Mouse (Mus musculus) cerebellum, adult 11-12 months (tissue): ENCODE measurements around the gene Nmnat2.
A peak's percentile ranks its signal among the peaks of the same experiment; 100 is the strongest.

Experiments used
- DNase-seq: peaks from one replicate; pipeline ENCODE4 v3.0.0; 2022

The Nmnat2 gene

DNA sequence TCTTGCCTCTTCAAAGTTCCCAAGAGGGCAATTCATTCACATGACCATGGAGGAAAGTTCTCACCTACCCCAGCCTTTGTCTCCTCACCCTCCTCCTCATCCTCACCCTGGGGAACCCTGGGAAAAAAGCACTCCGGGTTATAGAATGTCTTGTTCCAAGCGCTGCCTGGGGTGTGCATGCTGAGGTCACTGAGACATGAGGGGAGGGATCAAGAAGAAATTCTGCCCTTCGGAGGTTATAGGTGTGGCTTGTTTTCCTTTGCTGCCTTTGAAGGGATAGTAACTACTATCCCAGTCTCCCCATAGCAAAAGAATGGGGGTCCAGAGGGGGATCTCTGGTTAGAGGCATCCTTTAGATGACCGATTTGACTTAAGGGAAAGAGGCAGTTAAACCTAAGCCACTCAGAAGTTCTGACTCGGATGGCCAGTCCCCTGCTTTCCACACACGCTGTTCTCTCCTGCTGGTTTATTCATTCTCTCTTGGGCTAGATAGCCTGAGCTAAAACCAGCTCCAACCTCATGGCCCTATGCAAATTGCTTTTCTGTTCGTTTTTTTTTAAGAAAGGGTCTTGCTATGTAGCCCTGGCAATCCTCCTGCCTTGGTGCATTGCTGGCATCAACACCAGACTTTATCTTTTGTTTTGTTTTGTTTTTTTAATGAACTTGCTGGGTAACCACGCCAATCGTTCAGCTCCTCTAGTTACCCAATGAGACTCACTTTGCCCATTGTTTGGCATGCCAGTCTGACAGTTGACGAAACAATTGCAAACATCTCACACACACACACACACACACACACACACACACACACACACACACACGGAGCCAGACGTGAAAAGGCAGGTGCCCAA lies 139.7 kb downstream of the Nmnat2 start:
- DNase-seq, result no peak

DNA sequence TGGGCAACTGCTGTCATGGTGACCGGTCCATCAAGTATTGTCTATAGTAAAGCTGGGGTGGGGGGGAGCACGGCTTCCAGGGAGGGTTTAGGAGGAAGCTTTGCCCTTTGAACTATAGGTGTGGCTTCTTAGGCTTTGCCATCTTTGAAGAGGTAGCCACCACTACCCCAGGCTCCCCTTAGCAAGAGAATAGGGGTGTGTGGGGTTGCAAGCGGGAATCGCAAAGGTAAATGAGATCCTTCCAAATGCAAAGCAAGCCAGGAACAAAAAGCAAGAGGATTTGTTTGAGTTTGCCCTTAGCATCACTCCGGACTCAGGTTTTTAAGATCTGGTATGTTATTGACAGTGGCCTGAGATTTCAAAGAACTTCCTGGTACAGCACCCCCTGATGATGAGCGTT lies 140.5 kb downstream of the Nmnat2 start:
- DNase-seq, result no peak

GRCm38 (mm10) chr1:153095826-153096727 lies 141.3 kb downstream of the Nmnat2 start:
- DNase-seq, result no peak

DNA sequence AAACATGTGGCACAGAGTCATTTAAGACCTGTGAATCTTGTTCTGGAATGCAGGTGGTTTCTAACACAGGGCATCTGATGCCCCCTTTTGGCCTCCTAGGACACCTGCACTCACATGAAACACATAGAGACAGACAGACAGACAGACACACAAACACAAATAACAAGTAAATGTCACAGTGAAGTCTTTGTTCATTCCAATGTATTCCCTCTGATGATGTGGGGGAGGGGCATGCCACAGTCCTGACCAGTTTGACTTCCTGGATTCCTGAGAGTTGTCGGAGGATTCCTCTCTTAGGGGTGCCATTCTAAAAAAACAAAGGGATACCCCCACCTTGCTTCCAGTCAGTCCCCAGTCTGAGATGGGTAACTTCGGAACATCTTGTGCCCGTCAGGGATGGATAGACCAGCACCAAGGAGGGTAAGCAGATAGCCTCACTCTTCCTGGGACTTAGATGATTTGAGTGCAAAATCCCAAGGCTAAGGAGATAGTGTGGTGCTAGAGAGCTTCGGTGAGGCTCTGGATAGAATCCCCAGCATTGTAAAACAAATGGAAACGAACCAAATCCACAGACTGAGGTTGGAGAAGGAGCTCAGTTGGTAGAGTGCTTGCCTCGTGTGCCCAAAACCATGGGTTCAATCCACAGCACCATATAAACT lies 142.4 kb downstream of the Nmnat2 start:
- no peak for DNase-seq

GRCm38 (mm10) chr1:153098586-153098985 lies 143.8 kb downstream of the Nmnat2 start:
- DNase-seq, result no peak

- DNase-seq, result no peak
These were observed 146.1 kb downstream of the Nmnat2 start for GRCm38 (mm10) chr1:153100912-153101311.

DNA sequence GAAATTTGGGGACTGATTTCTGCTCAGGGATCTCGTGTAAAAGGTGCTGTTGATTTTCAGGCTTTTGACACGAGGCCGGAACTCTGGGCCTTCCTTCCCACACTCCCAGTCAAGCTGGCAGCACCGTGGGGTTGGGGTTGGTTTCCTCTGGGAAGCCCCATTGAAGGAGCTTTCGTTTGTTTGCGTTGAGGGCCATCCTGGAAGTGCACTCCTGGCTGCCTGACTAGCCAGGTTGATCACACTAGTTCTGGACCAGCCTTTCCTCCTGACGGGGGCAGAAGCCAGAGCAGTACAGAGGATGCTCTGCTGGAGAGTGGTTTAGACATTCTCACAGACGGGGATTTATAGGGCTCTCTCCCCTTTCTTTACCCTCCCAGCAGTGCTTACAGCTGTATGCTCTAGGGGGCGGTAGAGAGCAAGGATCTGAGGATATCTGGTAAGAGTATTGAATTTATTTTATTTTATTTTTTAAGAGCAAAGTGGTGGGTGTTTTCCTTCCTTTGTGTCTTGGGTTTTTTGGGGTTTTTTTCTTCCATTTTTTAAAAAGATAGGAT lies 146.6 kb downstream of the Nmnat2 start:
- DNase-seq, result no peak

GRCm38 (mm10) chr1:153102296-153103185 lies 147.7 kb downstream of the Nmnat2 start:
- DNase-seq, result no peak

GRCm38 (mm10) chr1:153103186-153103554 lies 148.4 kb downstream of the Nmnat2 start:
- no peak for DNase-seq

GRCm38 (mm10) chr1:153104804-153105203 lies 150.0 kb downstream of the Nmnat2 start:
- DNase-seq, result no peak

DNA sequence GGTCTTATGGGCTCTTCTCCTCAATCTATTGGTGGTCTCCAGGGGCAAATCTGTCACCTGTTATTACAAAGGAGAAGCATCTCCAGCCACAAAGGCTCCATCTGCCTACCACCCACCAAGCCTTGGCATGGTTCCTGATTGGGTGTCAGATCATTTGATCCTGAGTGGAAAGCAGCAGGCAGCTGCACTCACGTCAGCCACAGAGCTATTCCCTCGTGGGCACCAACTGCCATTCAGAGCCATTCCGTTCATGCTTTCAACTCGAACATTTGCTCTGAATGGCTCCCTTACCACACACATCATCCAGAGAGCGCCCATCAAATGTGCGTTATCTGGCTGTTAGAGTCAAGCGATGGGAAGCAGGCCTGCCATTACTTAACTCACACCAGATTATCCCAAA lies 153.1 kb downstream of the Nmnat2 start:
- peak; percentile 55 for DNase-seq

DNA sequence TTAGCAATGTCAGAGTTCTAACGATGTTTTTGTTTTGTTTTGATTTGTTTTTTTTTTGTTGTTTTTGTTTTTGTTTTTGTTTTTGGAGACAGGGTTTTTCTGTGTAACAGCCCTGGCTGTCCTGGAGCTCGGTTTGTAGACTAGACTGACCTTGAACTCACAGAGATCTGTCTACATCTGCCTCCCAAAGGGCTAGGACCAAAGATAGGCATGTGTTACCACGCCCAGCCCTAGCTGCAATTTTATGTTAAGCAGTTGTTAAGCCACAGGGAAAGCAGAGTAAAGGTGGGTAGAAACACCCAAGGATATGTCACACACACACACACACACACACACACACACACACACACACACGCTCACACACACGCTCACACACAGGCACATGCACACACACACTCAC lies 154.6 kb downstream of the Nmnat2 start:
- DNase-seq, result no peak

DNA sequence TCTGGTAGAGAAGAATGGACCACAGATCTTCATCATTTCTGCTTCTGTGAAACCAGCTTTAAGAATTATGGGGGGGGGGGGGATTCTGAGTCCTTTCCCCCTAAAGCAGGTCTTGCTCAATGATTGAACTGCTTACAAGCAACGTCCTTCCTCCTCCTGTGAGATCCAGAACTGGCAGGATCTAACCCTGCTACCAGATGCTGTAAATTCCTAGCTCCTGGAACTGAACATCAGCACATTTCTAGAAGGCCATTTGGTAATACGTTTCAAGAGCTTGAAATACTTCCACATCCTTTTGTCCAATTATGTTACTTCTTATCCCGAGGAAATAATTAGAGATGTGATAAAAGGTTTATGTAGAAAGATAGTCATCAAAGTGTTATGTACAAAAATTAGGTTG lies 155.0 kb downstream of the Nmnat2 start:
- no peak for DNase-seq

DNA sequence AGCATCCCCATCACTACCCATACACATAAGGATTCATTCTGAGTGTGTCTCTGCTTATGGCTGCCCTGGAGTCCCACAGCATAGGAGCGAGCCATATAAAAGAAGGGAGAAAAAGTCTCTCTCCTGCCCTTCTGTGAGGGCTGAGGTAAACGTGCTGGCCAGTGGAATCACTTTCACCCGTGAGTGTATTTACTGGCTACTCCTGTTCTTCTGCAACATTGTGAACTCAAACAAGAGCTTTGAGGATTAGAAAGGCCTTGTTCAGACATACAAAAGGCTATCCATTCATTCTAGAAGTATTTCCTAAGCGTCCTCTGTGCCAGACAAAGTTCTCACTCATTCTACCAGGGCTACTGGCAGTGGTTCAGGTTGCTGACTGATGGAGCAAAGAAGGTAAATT lies 156.8 kb downstream of the Nmnat2 start:
- DNase-seq, result no peak

- DNase-seq, result no peak
These were observed 160.5 kb downstream of the Nmnat2 start for GRCm38 (mm10) chr1:153115315-153115714.

DNA sequence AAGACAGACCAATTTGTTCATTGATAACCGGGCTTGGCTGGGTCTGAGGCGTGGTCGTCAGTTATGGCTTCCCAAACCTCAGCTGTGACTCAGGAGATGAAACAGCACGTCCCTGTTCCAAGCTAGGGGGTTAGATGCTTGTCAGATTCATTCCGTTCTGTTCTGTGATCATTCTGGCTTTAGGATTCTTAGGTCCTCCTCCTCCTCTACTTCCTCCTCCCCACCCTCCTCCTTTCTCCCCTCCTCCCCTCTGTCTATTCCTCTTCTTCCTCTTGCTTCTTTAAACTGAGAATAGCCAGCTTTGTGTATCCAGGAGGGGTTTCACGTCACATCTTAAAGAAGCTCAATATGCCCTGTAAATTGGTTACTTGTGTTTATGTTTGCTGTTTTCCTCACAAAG lies 165.8 kb downstream of the Nmnat2 start:
- DNase-seq, result no peak

- no peak for DNase-seq
These were observed 166.5 kb downstream of the Nmnat2 start for GRCm38 (mm10) chr1:153121320-153121719.

- DNase-seq, result no peak
These were observed 168.0 kb downstream of the Nmnat2 start for GRCm38 (mm10) chr1:153122764-153123163.

- DNase-seq, result no peak
These were observed 169.7 kb downstream of the Nmnat2 start for GRCm38 (mm10) chr1:153124502-153124901.

DNA sequence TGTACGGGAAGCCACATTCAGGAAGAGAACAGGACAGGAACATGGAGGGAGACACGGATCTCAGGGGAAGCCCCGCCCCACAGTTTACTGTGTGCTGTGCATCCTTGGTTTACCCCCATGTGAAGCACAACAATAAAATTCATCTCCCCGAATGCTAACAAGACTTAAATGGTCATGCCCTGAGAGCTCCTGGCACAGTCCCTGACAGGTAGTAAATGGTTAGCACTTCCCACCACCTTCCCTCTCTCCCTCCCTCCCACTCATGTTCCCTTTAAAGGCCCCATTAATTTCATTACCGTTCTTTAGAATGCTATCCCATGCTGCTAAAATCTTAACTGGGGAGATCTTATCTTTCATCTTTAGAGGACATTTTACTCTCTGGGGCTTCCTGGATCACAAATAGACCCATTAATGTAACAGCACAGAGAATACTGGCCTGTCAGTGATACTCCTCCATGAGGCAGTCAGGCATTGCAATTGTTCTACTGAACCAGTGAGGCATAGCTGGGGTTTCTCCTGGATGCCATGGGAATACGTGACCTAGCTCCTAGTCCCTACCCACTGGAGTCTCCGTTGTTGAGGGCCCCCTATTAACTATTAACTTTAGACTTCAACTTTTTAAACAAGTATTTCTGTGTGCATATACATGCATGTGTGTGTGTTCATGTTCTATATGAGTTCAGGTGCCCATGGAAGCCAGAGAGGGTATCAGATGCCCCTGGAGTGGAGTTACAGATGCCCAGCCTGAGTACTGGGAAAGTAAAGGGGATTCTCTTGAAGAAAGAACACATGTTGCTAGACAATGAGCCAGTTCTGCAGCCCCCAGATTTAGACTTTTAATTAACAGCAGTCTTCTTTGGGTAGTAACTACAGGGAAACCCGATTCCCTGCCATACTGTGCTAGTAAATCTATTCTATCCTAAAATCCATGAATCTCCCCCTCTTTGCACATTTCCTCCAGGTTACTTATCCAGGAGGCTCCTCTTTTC lies 170.8 kb downstream of the Nmnat2 start:
- DNase-seq, result no peak
